Mouse (Mus musculus) kidney, adult 2 months (tissue): ENCODE measurements around the gene Arhgap11a. TPM values are rescaled to one million over a fixed set of nuclear protein-coding genes. Genes with fewer than 3 reads are reported as not detected.

Experiments
- DNase-seq: peaks from one replicate; pipeline ENCODE4 v3.0.0; 2021
- H3K27ac ChIP-seq: fragments of 200-500 bp; 2 replicates; pipeline ENCODE4 v1.5.1; 2012; ENCODE audit warnings: low read depth, low read length, control low read depth, inconsistent platforms; ENCODE audit not compliant: insufficient read depth
- H3K27me3 ChIP-seq: fragments of 200-500 bp; replicated peaks from 2 replicates; pipeline ENCODE4 v1.6.1; 2012; ENCODE audit warnings: mild to moderate bottlenecking, moderate library complexity, low read length, inconsistent platforms; ENCODE audit not compliant: control insufficient read depth, insufficient read depth
- H3K36me3 ChIP-seq: fragments of 200-500 bp; 2 replicates; pipeline ENCODE4 v1.6.1; 2012; ENCODE audit warnings: mild to moderate bottlenecking, moderate library complexity, low read length, inconsistent platforms; ENCODE audit not compliant: control insufficient read depth, insufficient read depth
- H3K4me1 ChIP-seq: fragments of 200-500 bp; 2 replicates; pipeline ENCODE4 v1.6.1; 2011; ENCODE audit warnings: low read length; ENCODE audit not compliant: control insufficient read depth, insufficient read depth
- H3K4me3 ChIP-seq: fragments of 200-500 bp; 2 replicates; pipeline ENCODE4 v1.5.1; 2011; ENCODE audit warnings: mild to moderate bottlenecking, low read depth, low read length, control low read depth; ENCODE audit not compliant: insufficient read depth
- CTCF ChIP-seq: fragments of 200-500 bp; conservative IDR thresholded peaks from 2 replicates; pipeline ENCODE4 v1.5.1; 2011; ENCODE audit warnings: low read depth, mild to moderate bottlenecking, control low read depth, low read length, moderate library complexity, mixed read lengths; ENCODE audit not compliant: insufficient read depth, insufficient read length
- POLR2A ChIP-seq: fragments of 200-500 bp; IDR thresholded peaks from one replicate; pipeline ENCODE4 v1.6.1; 2011; ENCODE audit warnings: low read depth, low read length, control low read depth
- WGBS: fragments of 180-500 bp; shearing (Covaris S2); methylation state at CpG from one replicate; pipeline ENCODE4 v1.1.7; 2018; 5-methylcytosine and 5-hydroxymethylcytosine counted together
- polyA plus RNA-seq: library from polyadenylated mRNA; depleted of rRNA; stranded (reverse); fragments of >200 nt; gene quantifications from 2 replicates; pipeline ENCODE4 v1.2.3, GENCODE M21; 2012; rRNA removed

Arhgap11a gene
- polyA plus RNA-seq, result 0.71 and 1.0 TPM in 2 replicates

GRCm38 (mm10) chr2:113848245-113849121 lies at the start of gene Arhgap11a:
Arhgap11a (minus strand) TSS chr2:113848661.
- Histone ChIP-seq H3K27me3 (no peaks in the 10 kb centered on the region), H3K4me3 (peak within 1 kb of the TSS; percentile 61), H3K36me3 (no peaks in the 10 kb centered on the region), H3K27ac (peak within 1 kb of the TSS; percentile 98), H3K4me1 (peaks cover 3% of the 10 kb centered on the region; the same call in 1 of the 2 replicates)
- WGBS, result under 1% methylated on average over 48 of the region's 48 CpGs
- TF ChIP-seq POLR2A (no peak), CTCF (no peak)
- peak; percentile 97 for DNase-seq

DNA sequence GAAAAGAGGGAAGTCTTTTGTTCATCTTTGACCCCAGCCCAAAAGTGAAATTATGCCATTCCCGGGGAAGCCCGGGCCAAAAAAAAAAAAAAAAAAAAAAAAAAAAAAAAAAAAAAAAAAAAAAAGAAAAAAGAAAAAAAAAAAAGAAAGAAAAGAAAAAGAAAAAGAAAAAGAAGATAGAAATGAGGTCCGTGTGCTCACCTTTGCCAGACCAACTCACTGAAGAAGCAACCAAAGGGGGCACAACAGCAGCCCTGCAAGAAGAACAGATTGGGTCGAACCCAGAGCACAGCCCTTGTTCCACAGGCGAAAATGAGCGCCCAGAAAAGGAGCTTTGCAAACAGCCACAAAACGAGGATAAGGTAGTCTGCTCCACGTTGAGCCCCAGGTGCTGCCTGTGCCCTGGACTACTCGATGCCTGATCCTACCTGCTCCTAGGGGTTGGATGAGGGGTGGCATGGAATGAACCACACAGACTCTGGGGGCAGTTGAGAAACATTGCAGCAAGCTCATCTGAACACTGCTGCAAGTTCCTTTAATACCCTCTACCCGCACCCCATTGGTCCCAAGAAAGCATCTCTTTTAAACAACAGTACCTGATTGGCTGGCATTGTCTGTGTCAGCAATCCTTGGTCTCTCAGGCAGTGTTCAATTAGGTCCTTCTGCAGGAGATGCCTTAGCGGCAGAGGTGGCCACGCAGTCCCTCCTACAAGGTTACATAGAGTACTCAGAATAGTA lies 45.1 kb upstream of the Arhgap11a start:
- DNase-seq, result no peak
- H3K27me3 ChIP-seq, result no peaks in the 10 kb centered on the region
- H3K27ac ChIP-seq, result no peak overlapping the region
- TF ChIP-seq POLR2A, result no peak
- no peak for TF ChIP-seq CTCF
- 81% methylated on average over 10 of the region's 12 CpGs for WGBS
- H3K4me1 ChIP-seq, result no peaks in the 10 kb centered on the region
- H3K36me3 ChIP-seq, result no peaks in the 10 kb centered on the region
- H3K4me3 ChIP-seq, result no peak overlapping the region

DNA sequence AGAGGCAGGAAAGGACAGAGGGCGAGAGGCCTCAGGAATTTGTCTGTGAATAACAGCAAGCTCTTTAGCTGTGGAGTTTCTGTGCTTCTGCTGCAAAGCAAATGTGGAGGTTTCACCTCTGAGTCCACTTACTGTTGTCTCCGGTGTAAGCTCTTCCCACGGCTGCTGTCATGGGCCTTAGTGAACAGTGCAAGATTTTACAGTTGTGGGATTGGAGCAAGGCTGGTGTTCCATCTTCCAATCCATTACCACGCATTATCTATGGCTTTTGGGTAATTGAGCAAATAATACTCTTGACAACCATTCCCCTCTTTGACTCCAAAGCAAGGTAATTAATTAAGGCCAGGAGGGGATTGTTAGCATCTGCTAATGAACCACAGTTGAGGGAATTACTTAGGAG lies 38.7 kb upstream of the Arhgap11a start:
- no peak overlapping the region for H3K27ac ChIP-seq
- no peaks in the 10 kb centered on the region for H3K4me1 ChIP-seq
- TF ChIP-seq CTCF, result no peak
- no peak for TF ChIP-seq POLR2A
- WGBS, result 85% methylated on average over 4 of the region's 4 CpGs
- H3K36me3 ChIP-seq, result no peaks in the 10 kb centered on the region
- H3K4me3 ChIP-seq, result no peak overlapping the region
- H3K27me3 ChIP-seq, result no peaks in the 10 kb centered on the region
- no peak for DNase-seq

DNA sequence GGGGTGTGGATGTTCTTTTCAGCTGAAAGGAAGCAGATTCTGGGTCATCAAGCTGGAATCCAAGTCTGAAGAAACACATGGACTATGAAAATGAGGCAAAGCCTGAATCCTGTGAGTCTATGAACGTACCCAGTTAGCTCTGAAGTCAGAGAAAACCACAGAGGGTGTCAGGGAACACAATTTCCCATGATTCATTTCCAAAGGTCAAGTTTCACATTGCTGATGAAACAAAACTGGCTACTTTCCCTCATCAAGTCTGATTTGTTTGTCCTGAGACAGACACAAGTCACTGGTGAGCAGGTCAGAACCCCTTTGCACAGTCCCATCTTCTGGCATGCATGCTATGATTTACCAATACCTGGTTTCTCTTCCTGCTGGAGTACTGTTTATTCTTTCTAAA lies 37.6 kb upstream of the Arhgap11a start:
- Histone ChIP-seq H3K36me3 (no peaks in the 10 kb centered on the region), H3K4me3 (no peak overlapping the region), H3K4me1 (no peaks in the 10 kb centered on the region), H3K27ac (no peak overlapping the region), H3K27me3 (no peaks in the 10 kb centered on the region)
- WGBS, result 39% methylated on average over 1 of the region's 1 CpGs
- DNase-seq, result no peak
- no peak for TF ChIP-seq CTCF
- TF ChIP-seq POLR2A, result no peak

- 81% methylated on average over 1 of the region's 1 CpGs for WGBS
- no peak for DNase-seq
- H3K27ac ChIP-seq, result no peak overlapping the region
- H3K4me1 ChIP-seq, result no peaks in the 10 kb centered on the region
- H3K36me3 ChIP-seq, result no peaks in the 10 kb centered on the region
- H3K4me3 ChIP-seq, result no peak overlapping the region
- no peak for TF ChIP-seq POLR2A
- TF ChIP-seq CTCF, result no peak
- no peaks in the 10 kb centered on the region for H3K27me3 ChIP-seq
Observed at GRCm38 (mm10) chr2:113870115-113870514, 21.7 kb upstream of the Arhgap11a start.

- Histone ChIP-seq H3K36me3 (no peaks in the 10 kb centered on the region), H3K4me3 (no peak overlapping the region), H3K4me1 (no peaks in the 10 kb centered on the region), H3K27ac (no peak overlapping the region), H3K27me3 (no peaks in the 10 kb centered on the region)
- no peak for DNase-seq
- 82% methylated on average over 4 of the region's 4 CpGs for WGBS
- no peak for TF ChIP-seq POLR2A
- TF ChIP-seq CTCF, result no peak
Observed at GRCm38 (mm10) chr2:113868404-113868803, 19.9 kb upstream of the Arhgap11a start.

DNA sequence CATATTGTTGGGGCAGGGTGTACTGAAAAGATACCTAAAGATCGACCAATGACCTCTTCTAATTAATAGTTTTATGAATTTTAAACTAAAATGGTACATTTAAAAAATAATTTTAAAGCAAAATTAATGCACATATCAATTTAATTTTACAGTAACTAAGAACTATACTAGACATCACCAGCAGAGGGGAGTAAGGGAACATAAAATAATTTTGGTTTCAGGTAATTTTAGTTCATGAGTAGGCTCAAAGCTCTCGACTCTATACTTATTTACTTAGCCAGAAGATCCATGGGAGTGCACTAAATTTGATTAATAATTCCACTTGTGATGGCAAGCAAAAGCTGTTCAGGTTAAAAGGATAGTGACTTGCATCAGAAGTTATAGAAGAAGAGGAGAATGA lies 17.7 kb upstream of the Arhgap11a start:
- no peak overlapping the region for H3K27ac ChIP-seq
- H3K36me3 ChIP-seq, result no peaks in the 10 kb centered on the region
- H3K4me3 ChIP-seq, result no peak overlapping the region
- 19% methylated on average over 2 of the region's 2 CpGs for WGBS
- no peak for TF ChIP-seq CTCF
- no peaks in the 10 kb centered on the region for H3K27me3 ChIP-seq
- DNase-seq, result no peak
- no peaks in the 10 kb centered on the region for H3K4me1 ChIP-seq
